Mouse (Mus musculus) ES-Bruce4 (cell line): ENCODE data around the gene Sox13.

Source experiments
- CTCF ChIP-seq: IDR thresholded peaks from one replicate; pipeline ENCODE4 v1.8.1; 2011; ENCODE audit warnings: low read depth, low read length
- EP300 ChIP-seq: IDR thresholded peaks from 2 replicates; pipeline ENCODE4 v1.6.1; 2011; ENCODE audit warnings: low read depth, low read length; ENCODE audit not compliant: insufficient read depth
- POLR2A ChIP-seq: IDR thresholded peaks from one replicate; pipeline ENCODE4 v1.8.1; 2011; ENCODE audit warnings: low read length; ENCODE audit not compliant: insufficient read depth

GRCm38 (mm10) chr1:133432566-133432965, 8.4 kb upstream of the Sox13 start:
- TF ChIP-seq CTCF: no peak
- TF ChIP-seq POLR2A: no peak
- TF ChIP-seq EP300: no peak
